ENCODE assay signal across 8 mouse cellular contexts in genomic region chr5:121712934-121713538, GRCm38 (mm10). TPM values are rescaled to one million over a fixed set of nuclear protein-coding genes. Genes with fewer than 3 reads are reported as not detected.
DNase-seq lines count a peak whose midpoint lies in the region; ATAC-seq and TF ChIP-seq lines count a peak whose summit lies in the region.

No protein-coding gene starts in this region.

- peak overlapping the region; percentile 50 to 87 (median 68) for H3K4me3 ChIP-seq in CH12.LX (replicated peaks in 1 of 3; ENCODE audit: low read depth in 2 of 3, low read length in 2 of 3, poor library complexity in 1 of 3)
- H3K4me3 ChIP-seq in embryonic facial prominence, embryonic 15.5 days (replicated peaks): peak overlapping the region; percentile 97
- peak overlapping the region; percentile 98 for H3K4me3 ChIP-seq in heart, embryonic 13.5 days
- H3K4me3 ChIP-seq in kidney, postnatal 0 days (replicated peaks; ENCODE audit: low read depth, low read length): peak overlapping the region; percentile 99
- H3K4me3 ChIP-seq in lung, embryonic 16.5 days (ENCODE audit: low read length): peak overlapping the region; percentile 96

- DNase-seq in CH12.LX (ENCODE audit: extremely low read depth): peak; percentile 17
- peak; percentile 81 for DNase-seq in adrenal gland, postnatal 10 days
- peak; percentile 85 for DNase-seq in kidney, postnatal 0 days (ENCODE audit: low spot score)
- DNase-seq in ovary, postnatal 36 days (ENCODE audit: low spot score): peak; percentile 64

- H3K9ac ChIP-seq in CH12.LX (ENCODE audit: insufficient read depth, low read depth): peak overlapping the region; percentile 92; the same call in 1 of the 2 replicates
- peak overlapping the region; percentile 90 for H3K9ac ChIP-seq in embryonic facial prominence, embryonic 15.5 days
- peak overlapping the region; percentile 99 for H3K9ac ChIP-seq in heart, embryonic 13.5 days
- H3K9ac ChIP-seq in kidney, postnatal 0 days (ENCODE audit: low read depth, low read length): peak overlapping the region; percentile 99
- peak overlapping the region; percentile 94 for H3K9ac ChIP-seq in lung, embryonic 16.5 days (ENCODE audit: low read length)

- H3K9me3 ChIP-seq in CH12.LX (replicated peaks; ENCODE audit: low read length): no peaks in the 10 kb centered on the region
- no peaks in the 10 kb centered on the region for H3K9me3 ChIP-seq in embryonic facial prominence, embryonic 15.5 days (replicated peaks)
- H3K9me3 ChIP-seq in heart, embryonic 13.5 days: no peaks in the 10 kb centered on the region
- H3K9me3 ChIP-seq in kidney, postnatal 0 days (replicated peaks; ENCODE audit: low read length): no peaks in the 10 kb centered on the region
- no peaks in the 10 kb centered on the region for H3K9me3 ChIP-seq in lung, embryonic 16.5 days (ENCODE audit: control insufficient read depth, low read length)

- no peak for TF ChIP-seq RAD21 in CH12.LX (IDR thresholded peaks at IDR 0.05; ENCODE audit: low read depth, low read length)

- no peak overlapping the region for H3K27ac ChIP-seq in CH12.LX (ENCODE audit: insufficient read depth, low read depth)
- H3K27ac ChIP-seq in embryonic facial prominence, embryonic 15.5 days (replicated peaks): peak overlapping the region; percentile 95
- H3K27ac ChIP-seq in heart, embryonic 13.5 days (replicated peaks): peak overlapping the region; percentile 97
- peak overlapping the region; percentile 98 for H3K27ac ChIP-seq in kidney, postnatal 0 days
- peak overlapping the region; percentile 87 for H3K27ac ChIP-seq in lung, embryonic 16.5 days (ENCODE audit: low read length)

- H3K4me1 ChIP-seq in CH12.LX (ENCODE audit: control insufficient read depth in 1 of 2, insufficient read depth in 2 of 2): peaks cover 2 to 40% of the 10 kb centered on the region in 2 experiments; a peak in 3 of 4 replicates
- H3K4me1 ChIP-seq in embryonic facial prominence, embryonic 15.5 days: peaks cover 24% of the 10 kb centered on the region
- peaks cover 52% of the 10 kb centered on the region for H3K4me1 ChIP-seq in heart, embryonic 13.5 days
- peaks cover 18% of the 10 kb centered on the region for H3K4me1 ChIP-seq in kidney, postnatal 0 days (replicated peaks; ENCODE audit: insufficient read depth, low read length)
- H3K4me1 ChIP-seq in lung, embryonic 16.5 days (replicated peaks; ENCODE audit: control insufficient read depth, insufficient read depth, low read length): peaks cover 25% of the 10 kb centered on the region

- no peak for TF ChIP-seq POLR2A in CH12.LX (IDR thresholded peaks at IDR 0.05; ENCODE audit: low read depth, low read length)

- WGBS in embryonic facial prominence, embryonic 15.5 days: 0% methylated on average over 30 of the region's 32 CpGs
- under 1% methylated on average over 32 of the region's 32 CpGs for WGBS in heart, embryonic 13.5 days
- under 1% methylated on average over 31 of the region's 32 CpGs for WGBS in kidney, postnatal 0 days
- 0% methylated on average over 26 of the region's 32 CpGs for WGBS in lung, embryonic 16.5 days

- dilution Hi-C loops in CH12.LX (cut with MboI; ENCODE audit: extremely low pct_ligation_motif_present, extremely low pct_unique_long_range_greater_than_20kb, low sequenced_read_pairs): no loop called here

- no peaks in the 10 kb centered on the region for H3K27me3 ChIP-seq in CH12.LX (replicated peaks)
- H3K27me3 ChIP-seq in embryonic facial prominence, embryonic 15.5 days: no peaks in the 10 kb centered on the region
- H3K27me3 ChIP-seq in heart, embryonic 13.5 days (replicated peaks): no peaks in the 10 kb centered on the region
- H3K27me3 ChIP-seq in kidney, postnatal 0 days (ENCODE audit: insufficient read depth, low read length): no peaks in the 10 kb centered on the region
- no peaks in the 10 kb centered on the region for H3K27me3 ChIP-seq in lung, embryonic 16.5 days (ENCODE audit: control insufficient read depth, insufficient read depth, low read depth, low read length)

- H3K36me3 ChIP-seq in CH12.LX (replicated peaks in 1 of 2; ENCODE audit: control insufficient read depth in 1 of 2, insufficient read depth in 1 of 2, low read length in 1 of 2): peaks cover 0 to 17% of the 10 kb centered on the region in 2 experiments
- H3K36me3 ChIP-seq in embryonic facial prominence, embryonic 15.5 days: no peaks in the 10 kb centered on the region; the same call in 1 of the 2 replicates
- peaks cover 13% of the 10 kb centered on the region for H3K36me3 ChIP-seq in heart, embryonic 13.5 days
- H3K36me3 ChIP-seq in kidney, postnatal 0 days (ENCODE audit: insufficient read depth, low read length): no peaks in the 10 kb centered on the region
- no peaks in the 10 kb centered on the region for H3K36me3 ChIP-seq in lung, embryonic 16.5 days (ENCODE audit: control insufficient read depth, insufficient read depth, low read length)

- no peak for TF ChIP-seq CTCF in CH12.LX (conservative IDR thresholded peaks at IDR 0.05 in 1 of 2, IDR thresholded peaks at IDR 0.05 in 1 of 2; ENCODE audit: low read depth in 2 of 2, low read length in 2 of 2)
- TF ChIP-seq CTCF in kidney, postnatal 0 days (IDR thresholded peaks at IDR 0.05; ENCODE audit: low read depth): no peak; the same call in 1 of the 2 replicates

- 0 out of 2 replicates have a peak, but pooled peaks cover 4% of the 10 kb centered on the region for H3K79me2 ChIP-seq in CH12.LX (replicated peaks; ENCODE audit: control insufficient read depth, extremely low read depth, insufficient read depth, poor library complexity, severe bottlenecking)

- H3K4me2 ChIP-seq in CH12.LX (ENCODE audit: insufficient read depth, low read depth, poor library complexity, severe bottlenecking): peak overlapping the region; percentile 69
- H3K4me2 ChIP-seq in embryonic facial prominence, embryonic 15.5 days (replicated peaks): peak overlapping the region; percentile 73
- H3K4me2 ChIP-seq in heart, embryonic 13.5 days: peak overlapping the region; percentile 78
- peak overlapping the region; percentile 69 for H3K4me2 ChIP-seq in kidney, postnatal 0 days (ENCODE audit: low read length)
- peak overlapping the region; percentile 58 for H3K4me2 ChIP-seq in lung, embryonic 16.5 days (ENCODE audit: low read depth, low read length)

- TF ChIP-seq EP300 in CH12.LX (IDR thresholded peaks at IDR 0.05; ENCODE audit: low read length): no peak

- in situ Hi-C loops in CH12.LX (cut with MboI; ENCODE audit: low pct_ligation_motif_present, low pct_unique_long_range_greater_than_20kb, low sequenced_read_pairs): no loop called here

- 0 out of 2 replicates have a peak, but pooled peaks have one; percentile 29 for ATAC-seq in embryonic facial prominence, embryonic 15.5 days (ENCODE audit: insufficient number of reproducible peaks, low FRiP score, low TSS enrichment, low read depth)
- no peak for ATAC-seq in heart, embryonic 13.5 days (ENCODE audit: extremely low read depth, insufficient number of reproducible peaks, low FRiP score, low TSS enrichment)
- ATAC-seq in kidney, postnatal 0 days (replicated peaks; ENCODE audit: low FRiP score, low read depth): peak; percentile 51
- ATAC-seq in lung, embryonic 16.5 days (ENCODE audit: low read depth): peak; percentile 41
- no peak for ATAC-seq in inflammation-experienced regulatory T-cells, adult 6 months

TF ChIP-seq in CH12.LX, 34 proteins besides CTCF, POLR2A, EP300 and RAD21:
- TF ChIP-seq SIN3A (IDR thresholded peaks at IDR 0.05; ENCODE audit: low read length): 0 out of 2 replicates have a peak, but pooled peaks have one; percentile 20
- TF ChIP-seq MAX (IDR thresholded peaks at IDR 0.05; ENCODE audit: low read length): no peak

RNA-seq across cellular contexts. Expression of gene Atxn2, which starts 1.9 kb away (rescaled TPM):
- 8.3 and 8.5 TPM in 2 replicates for total RNA-seq in CH12.LX (2012; rRNA removed)
- 5.9 and 7.7 TPM in 2 replicates for total RNA-seq in CH12.LX (2014; rRNA removed)
- 40.5 and 58.4 TPM in 2 replicates for polyA plus RNA-seq in CH12.LX (2012; ENCODE audit: insufficient read length, low read depth)
- total RNA-seq in adrenal gland, postnatal 10 days (2021): 100 to 1,000 TPM; 156 to 219 TPM
- polyA plus RNA-seq in embryonic facial prominence, embryonic 15.5 days (2015; fragmentation: Nextera tagmentation; extraction: Ambion mirVana): 60.5 and 65.2 TPM in 2 replicates
- 35.4 and 39.6 TPM in 2 replicates for polyA plus RNA-seq in heart, embryonic 13.5 days (2015; fragmentation: Nextera tagmentation; extraction: Ambion mirVana)
- polyA plus RNA-seq in kidney, postnatal 0 days (2015; fragmentation: Nextera tagmentation; extraction: Ambion mirVana): 53.7 and 68.5 TPM in 2 replicates
- polyA plus RNA-seq in lung, embryonic 16.5 days (2015; fragmentation: Nextera tagmentation; extraction: Ambion mirVana): 30.0 and 31.8 TPM in 2 replicates
- 10 to 100 TPM; 18.4 to 48.0 (median 35.1) TPM for polyA plus RNA-seq in inflammation-experienced regulatory T-cells, adult 6 months (2017; shearing (Covaris generic))

RNA-seq across cellular contexts. Expression of gene Brap, which starts 52.7 kb away (rescaled TPM):
- total RNA-seq in CH12.LX (2012; rRNA removed) (23.7 and 27.4 TPM in 2 replicates), CH12.LX (2014; rRNA removed) (29.0 and 33.3 TPM in 2 replicates)
- 28.0 and 29.8 TPM in 2 replicates for polyA plus RNA-seq in CH12.LX (2012; ENCODE audit: insufficient read length, low read depth)
- 10 to 100 TPM; 57.2 to 62.6 TPM for total RNA-seq in adrenal gland, postnatal 10 days (2021)
- polyA plus RNA-seq in embryonic facial prominence, embryonic 15.5 days (2015; fragmentation: Nextera tagmentation; extraction: Ambion mirVana): 47.4 and 50.2 TPM in 2 replicates
- 24.4 and 25.0 TPM in 2 replicates for polyA plus RNA-seq in heart, embryonic 13.5 days (2015; fragmentation: Nextera tagmentation; extraction: Ambion mirVana)
- 37.3 and 39.2 TPM in 2 replicates for polyA plus RNA-seq in kidney, postnatal 0 days (2015; fragmentation: Nextera tagmentation; extraction: Ambion mirVana)
- 32.4 and 36.5 TPM in 2 replicates for polyA plus RNA-seq in lung, embryonic 16.5 days (2015; fragmentation: Nextera tagmentation; extraction: Ambion mirVana)
- 10 to 100 TPM in 2 of 3 experiments, 1 to 10 TPM in 1; 9.6 to 14.4 (median 13.5) TPM for polyA plus RNA-seq in inflammation-experienced regulatory T-cells, adult 6 months (2017; shearing (Covaris generic))

RNA-seq across cellular contexts. Expression of gene Acad10, which starts 52.7 kb away (rescaled TPM):
- total RNA-seq in CH12.LX (2012; rRNA removed) (2.2 and 4.2 TPM in 2 replicates), CH12.LX (2014; rRNA removed) (2.4 and 2.7 TPM in 2 replicates)
- polyA plus RNA-seq in CH12.LX (2012; ENCODE audit: insufficient read length, low read depth): 2.1 and 2.7 TPM in 2 replicates
- total RNA-seq in adrenal gland, postnatal 10 days (2021): 10 to 100 TPM; 38.6 to 43.6 TPM
- polyA plus RNA-seq in embryonic facial prominence, embryonic 15.5 days (2015; fragmentation: Nextera tagmentation; extraction: Ambion mirVana): 2.8 and 3.4 TPM in 2 replicates
- polyA plus RNA-seq in heart, embryonic 13.5 days (2015; fragmentation: Nextera tagmentation; extraction: Ambion mirVana): 1.7 TPM in 2 replicates
- 7.6 and 8.2 TPM in 2 replicates for polyA plus RNA-seq in kidney, postnatal 0 days (2015; fragmentation: Nextera tagmentation; extraction: Ambion mirVana)
- polyA plus RNA-seq in lung, embryonic 16.5 days (2015; fragmentation: Nextera tagmentation; extraction: Ambion mirVana): 3.1 and 3.6 TPM in 2 replicates
- 1 to 10 TPM in 2 of 3 experiments, under 1 TPM in 1; 0.93 to 5.7 (median 5.6) TPM for polyA plus RNA-seq in inflammation-experienced regulatory T-cells, adult 6 months (2017; shearing (Covaris generic))

Comparison
In these comparisons a context has a peak if more than half of its experiments do, and no peak if none do; other contexts are left out.
1. DNase-seq: peak in every context shown above with its lines; median percentile 85 in kidney, postnatal 0 days; 81 in adrenal gland, postnatal 10 days; 64 in ovary, postnatal 36 days; 17 in CH12.LX.
2. ATAC-seq: peak in embryonic facial prominence, embryonic 15.5 days (single experiment), kidney, postnatal 0 days (single experiment) and lung, embryonic 16.5 days (single experiment); none in heart, embryonic 13.5 days (single experiment) and inflammation-experienced regulatory T-cells, adult 6 months (single experiment).
3. Peak in every context shown above with its lines, with median percentiles within 50 percentile points of each other: H3K4me2 ChIP-seq, H3K4me3 ChIP-seq and H3K9ac ChIP-seq.